Mouse (Mus musculus): ENCODE measurements at regions not wholly inside any gene's neighbourhood (a gene's known extent, or its start where the extent isn't known, plus 50 kb on each side); places are given as distances from the start of the nearest gene placed in this dataset.
"Not testable (repeated sequence)": the region's sequence is repeated elsewhere in the genome, so short reads cannot be mapped to it uniquely, and the experiment has no call there.

DNA sequence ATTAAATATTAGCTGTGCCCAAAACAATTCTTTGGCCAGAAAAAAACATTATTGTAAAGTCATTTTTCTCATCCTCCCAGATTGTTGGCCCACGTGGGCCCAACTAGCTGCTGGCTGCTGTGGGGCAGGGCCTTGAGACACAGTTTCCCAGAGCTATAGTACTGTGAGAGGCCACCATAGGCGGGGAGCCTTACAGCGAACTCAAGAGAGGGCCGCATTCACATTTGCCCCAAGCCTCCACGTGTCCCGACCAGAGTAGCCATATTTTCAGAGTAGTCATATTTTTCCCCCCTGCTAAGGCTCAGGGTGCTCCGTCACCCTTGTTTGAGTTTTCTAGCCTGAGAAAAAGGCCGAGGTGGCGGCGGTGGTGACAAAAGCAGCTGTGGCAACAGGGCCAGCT, 826.3 kb downstream of the Dad1 start:
- DNase-seq (ENCODE audit: low spot score), result not testable (repeated sequence)

DNA sequence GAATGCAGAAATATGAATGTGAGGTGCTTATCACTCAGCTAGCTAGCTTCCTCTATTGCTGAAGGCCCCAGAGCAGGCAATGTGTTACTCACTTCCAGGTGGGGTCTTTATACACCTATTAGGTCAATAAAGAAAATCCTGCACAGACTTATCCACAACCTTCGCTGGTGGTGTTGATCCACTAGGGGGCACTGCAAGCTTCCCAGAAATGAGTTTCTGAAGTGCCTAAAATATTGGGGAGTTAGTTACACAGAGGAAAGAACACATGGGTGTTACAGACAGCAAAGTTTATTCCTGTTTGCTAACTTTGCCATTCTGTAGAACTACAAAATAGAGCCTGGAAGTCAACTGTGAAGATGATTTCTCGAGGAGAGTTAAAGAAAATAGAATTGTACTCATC, 836.9 kb downstream of the Dad1 start:
- not testable (repeated sequence) for DNase-seq (ENCODE audit: low spot score)

DNA sequence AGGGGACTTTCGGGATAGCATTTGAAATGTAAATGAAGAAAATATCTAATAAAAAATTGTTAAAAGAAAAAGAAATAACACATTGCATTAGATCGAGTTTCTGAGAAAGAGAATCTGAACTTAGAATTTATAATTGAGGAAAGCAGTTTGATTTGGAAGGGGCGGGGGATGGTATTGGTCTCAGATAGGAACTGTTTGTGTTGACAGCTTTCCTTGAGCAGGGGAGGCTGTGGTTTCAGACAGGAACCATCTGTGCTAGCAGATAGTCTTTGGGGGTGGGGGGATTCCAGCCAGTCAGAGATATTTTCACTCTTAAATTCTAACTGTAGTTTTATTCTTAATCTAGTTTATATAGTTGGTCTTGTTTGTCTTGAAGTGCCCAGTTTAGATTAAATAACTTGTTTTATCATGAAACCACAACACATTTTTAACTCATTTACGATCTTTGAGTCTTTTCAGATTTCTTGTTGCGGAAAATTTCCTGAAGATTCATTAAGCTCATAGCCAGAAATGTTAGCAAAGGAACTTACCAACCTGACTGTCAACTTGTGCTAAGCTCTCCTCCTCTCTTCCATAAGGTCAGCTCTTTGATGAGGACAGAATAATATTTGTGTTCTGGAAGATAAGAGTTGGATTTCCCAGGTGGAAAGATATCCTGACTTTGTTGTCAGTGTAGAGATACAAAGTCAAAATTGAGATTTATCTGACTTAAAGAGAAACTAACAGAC, 846.2 kb downstream of the Dad1 start:
- DNase-seq (ENCODE audit: low spot score), result not testable (repeated sequence)

DNA sequence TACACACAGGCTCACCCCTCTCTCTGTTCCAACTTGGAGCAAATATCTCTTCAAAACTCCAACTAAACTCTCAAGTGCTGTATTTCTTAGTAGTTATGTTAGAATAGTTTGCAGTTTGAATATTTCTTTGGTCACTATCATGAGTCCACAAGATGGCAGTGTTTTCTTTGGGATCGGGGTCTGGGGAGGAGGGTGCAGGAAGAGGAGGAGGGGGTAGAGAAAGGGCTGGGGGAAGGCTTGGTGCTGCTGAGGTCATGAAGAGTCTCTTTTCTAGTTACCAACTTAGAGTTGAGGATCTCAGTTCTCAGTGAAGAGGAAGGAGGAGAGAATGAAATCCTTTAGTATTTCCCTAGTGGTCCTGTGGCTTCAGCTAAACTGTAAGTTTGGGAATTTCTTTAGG, 863.6 kb downstream of the Dad1 start:
- not testable (repeated sequence) for DNase-seq (ENCODE audit: low spot score)

DNA sequence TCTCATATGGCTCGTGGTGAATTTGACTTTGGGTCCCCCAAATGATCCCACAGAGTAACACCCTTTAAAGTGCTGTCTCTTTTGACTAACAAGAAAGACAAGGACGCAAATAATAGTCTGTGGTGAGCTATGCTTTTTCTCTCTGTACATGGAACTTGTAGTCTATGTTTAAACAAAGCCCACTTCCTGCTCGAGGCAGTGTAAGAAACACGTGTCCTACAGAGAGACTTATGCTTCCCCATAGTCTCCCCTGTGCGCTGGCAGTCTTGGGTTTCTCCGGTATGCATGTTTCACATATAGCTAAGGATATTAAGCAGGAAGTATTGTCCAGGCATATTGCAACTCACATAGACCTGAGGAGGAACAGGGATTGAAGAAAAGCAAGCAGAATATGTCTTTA, 879.0 kb upstream of the Olfr1507 start:
- DNase-seq (ENCODE audit: low spot score), result not testable (repeated sequence)

DNA sequence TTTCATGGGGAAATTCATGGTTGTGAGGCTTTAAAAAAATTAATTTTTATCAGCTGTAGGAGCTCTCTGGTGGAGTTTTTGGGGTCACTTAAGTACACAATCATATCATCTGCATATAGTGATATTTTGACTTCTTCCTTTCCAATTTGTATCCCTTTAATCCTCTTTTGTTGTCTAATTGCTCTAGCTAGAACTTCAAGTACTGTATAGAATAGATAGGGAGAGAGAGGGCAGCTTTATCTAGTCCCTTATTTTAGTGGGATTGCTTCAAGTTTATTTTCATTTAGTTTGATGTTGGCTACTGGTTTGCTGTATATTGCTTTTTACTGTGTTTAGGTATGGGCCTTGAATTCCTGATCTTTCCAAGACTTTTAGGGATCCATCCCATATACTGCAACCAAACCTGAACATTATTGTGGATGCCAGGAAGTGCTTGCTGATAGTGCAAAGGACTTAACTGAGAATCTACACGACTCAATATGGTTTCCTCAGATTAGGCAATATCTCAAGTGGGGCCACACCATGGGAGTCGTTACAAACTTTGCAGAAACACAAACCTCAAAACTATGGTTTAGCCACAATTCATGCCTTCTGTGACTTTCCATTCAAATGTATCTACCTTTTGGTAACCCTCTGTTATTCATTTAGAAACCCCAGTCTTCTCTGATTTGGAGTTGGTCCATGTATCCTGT, 878.4 kb upstream of the Olfr1507 start:
- not testable (repeated sequence) for DNase-seq (ENCODE audit: low spot score)

DNA sequence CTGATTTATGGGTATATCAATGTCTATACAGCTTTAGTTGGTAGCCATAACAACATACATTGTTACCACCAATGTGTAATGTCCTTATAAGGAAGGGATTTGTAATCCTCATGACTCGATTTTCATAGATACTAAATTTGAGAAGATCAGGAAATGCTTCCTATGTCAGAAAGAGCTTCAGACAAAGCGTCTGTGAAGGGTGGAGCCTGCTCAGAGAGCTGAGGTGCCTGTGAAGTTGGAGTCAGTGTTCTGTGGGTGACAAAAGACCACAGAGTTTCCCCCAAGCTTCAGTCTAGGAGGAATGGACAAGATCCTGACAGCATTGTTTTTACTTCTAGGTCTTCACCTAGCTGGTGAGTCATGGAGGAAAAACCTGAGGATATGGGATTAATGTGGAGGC, 874.2 kb upstream of the Olfr1507 start:
- DNase-seq (ENCODE audit: low spot score), result no peak

DNA sequence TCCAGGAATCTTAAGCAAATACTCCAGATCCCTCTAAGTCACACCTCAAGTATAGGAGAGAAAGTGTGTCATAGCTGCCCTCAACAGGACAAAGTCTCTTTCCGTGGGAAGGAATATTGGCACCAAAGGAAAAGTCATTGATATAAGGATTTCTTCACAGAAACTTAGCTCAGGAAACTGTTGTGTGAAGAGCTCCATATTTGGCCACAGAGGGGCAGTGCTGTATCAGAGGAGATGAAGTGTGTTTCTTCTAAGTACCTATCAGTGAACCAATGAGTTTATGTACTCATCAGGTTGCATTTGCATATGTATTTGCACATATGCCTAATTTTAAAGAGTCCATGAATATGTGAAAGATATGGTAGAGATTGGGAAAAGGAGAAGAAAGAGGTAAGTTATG, 871.9 kb upstream of the Olfr1507 start:
- not testable (repeated sequence) for DNase-seq (ENCODE audit: low spot score)

DNA sequence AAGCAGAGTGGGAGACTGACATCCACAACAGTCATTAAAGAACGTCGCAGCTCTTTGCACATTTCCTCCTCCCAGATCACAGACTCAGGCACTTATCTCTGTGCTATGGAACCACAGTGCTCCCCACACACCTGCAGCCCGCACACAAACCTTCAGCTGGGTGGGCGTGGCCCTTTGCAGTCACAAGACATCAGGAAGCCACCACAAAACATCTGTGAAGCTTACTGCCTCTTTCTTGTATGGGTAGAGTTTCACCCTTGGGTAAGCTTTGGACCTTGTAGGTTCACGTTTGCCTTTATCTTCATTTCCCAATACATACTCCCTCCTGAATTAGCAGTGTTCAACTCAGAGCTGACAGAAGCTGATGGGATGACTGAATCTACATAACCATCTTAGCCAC, 868.4 kb upstream of the Olfr1507 start:
- DNase-seq (ENCODE audit: low spot score), result not testable (repeated sequence)

DNA sequence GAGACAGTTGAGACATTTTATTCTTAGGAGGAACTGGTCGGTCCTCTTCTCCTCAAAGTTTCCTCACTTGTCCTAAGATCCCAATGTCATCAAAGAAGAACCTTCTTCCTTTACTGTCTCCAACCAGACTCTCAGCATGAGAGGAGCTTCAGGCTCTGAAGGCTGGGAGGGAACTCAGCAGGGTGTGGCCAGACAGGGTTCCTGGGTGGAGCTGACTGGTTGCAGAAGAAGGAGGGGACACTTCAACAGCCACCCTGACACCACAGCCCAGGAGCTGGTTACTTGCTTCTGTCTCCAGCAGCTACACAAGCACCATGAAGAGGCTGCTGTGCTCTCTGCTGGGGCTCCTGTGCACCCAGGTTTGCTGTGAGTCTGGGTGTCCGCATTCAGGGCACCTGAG, 866.5 kb upstream of the Olfr1507 start:
- not testable (repeated sequence) for DNase-seq (ENCODE audit: low spot score)

DNA sequence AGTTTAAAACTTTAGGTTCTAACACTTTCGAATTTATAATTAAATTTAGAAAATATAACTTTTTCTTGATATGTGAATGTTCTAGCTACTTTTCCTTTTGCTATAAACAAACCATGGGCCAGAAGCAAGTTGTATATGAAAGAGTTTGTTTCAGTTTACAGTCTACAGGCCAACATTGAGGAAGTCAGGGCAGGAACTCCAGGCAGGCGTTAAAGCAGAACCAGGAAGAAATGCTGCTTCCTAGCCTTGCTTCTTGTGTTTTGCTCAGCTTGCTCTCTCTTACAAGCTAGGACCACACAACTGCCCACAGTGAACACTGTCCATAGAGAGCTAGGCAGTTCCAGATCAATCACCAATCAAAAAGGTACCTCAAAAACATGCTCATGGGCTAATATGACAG, 861.9 kb upstream of the Olfr1507 start:
- DNase-seq (ENCODE audit: low spot score), result not testable (repeated sequence)

DNA sequence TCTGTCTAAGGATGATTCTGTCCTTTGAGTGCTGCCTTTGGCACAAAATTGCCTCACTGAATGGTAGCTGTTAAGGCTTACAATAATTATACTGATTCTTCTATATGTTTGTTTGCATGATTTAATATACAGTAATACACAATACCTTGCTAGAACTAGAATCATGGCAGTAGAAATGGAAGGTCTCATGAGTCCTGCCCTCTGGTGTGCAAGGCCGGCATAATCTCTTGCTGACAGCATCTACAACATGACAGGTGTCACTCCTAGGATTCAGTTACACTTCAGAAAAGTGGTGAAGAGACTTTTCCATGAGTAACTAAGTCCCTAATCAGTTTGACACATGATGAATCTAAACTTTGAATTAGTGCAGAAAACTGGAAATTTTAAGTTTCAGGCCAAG, 861.2 kb upstream of the Olfr1507 start:
- DNase-seq (ENCODE audit: low spot score), result not testable (repeated sequence)

DNA sequence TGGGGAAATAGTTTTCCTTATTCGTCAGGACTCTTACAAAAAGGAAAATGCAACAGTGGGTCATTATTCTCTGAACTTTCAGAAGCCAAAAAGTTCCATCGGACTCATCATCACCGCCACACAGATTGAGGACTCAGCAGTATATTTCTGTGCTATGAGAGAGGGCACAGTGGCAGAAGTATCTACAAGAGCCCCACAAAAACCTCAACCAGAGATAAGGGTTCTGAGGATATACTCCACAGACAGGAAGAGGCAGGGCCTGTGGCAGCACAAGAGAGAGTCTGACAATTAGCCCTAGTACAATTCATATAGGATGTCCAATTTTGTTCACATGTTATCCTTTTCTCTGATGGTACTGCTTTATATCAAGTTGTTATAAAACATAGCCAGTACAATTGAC, 855.9 kb upstream of the Olfr1507 start:
- DNase-seq (ENCODE audit: low spot score), result not testable (repeated sequence)

DNA sequence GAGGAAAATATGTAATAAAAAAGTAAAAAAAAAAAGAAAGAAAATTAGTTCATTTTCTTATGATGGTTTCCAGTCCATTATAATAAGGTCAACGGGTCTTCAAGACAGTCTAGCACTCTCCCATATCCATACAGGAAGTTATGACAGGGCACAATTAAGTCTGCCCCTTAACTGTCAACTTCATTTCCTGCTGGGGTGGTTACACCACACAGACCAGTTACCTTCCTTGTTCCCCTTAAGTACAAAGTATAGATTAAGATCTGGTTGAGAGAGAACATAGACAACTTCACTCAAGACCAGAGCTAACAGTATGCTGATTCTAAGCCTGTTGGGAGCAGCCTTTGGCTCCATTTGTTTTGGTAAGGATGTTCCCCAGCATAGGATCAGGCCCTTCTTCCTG, 855.2 kb upstream of the Olfr1507 start:
- not testable (repeated sequence) for DNase-seq (ENCODE audit: low spot score)

DNA sequence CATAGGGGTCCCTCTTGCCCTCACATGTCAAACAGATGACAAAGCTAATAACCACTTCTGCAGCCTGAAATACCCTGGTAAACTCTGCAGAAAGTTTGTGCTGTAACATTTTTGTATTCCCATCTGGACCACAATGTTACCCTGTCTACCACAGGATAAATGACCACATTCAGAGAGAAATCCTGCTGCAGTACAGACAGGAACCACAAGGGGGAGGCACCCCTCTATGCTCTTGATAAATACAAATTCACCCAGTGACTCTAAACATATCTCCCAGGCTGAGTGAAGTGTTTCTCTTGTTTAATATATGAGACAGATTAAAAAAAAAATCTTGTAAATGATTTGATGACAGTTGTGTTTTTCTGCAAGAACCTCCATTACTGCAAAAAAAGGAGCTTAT, 853.6 kb upstream of the Olfr1507 start:
- peak; percentile 9 for DNase-seq (ENCODE audit: low spot score)

DNA sequence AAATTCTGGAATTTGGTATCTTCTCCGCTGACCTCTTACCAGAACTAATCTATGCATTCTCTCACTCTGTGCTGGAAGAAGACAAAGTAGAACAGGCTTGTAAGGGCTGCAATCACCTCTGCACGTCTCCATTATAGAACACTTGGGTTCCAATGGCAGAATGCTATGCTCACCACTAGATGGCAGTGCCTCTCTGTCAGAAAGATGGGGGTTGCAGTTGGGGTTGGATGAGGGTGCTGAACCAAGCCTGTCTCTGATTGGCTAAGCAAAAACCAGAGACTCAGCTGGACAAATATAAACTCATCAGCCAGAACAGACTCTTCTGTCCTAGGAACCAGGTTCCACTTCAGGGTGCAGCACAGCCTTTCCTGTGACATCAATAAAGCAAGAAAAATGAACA, 850.0 kb upstream of the Olfr1507 start:
- peak; percentile 1 for DNase-seq (ENCODE audit: low spot score)

DNA sequence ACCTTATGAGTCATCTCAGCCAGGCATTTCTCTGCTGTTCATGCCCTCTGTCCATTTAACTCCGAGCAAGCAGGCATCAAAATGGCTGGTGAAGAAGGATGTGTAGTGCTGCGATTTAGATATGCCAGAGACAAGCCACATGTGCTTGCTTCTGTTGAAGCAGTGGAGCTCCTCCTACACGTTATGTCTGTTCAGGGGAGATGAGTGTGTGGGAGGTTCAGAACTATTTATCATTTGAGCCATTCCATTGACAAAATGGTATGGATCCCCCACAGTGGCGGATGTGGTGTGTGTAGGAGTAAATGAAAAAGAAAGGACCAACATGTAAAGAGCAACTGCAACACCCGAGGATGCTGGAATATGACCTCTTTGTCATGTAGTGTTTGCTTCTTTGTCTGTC, 848.3 kb upstream of the Olfr1507 start:
- DNase-seq (ENCODE audit: low spot score), result not testable (repeated sequence)

DNA sequence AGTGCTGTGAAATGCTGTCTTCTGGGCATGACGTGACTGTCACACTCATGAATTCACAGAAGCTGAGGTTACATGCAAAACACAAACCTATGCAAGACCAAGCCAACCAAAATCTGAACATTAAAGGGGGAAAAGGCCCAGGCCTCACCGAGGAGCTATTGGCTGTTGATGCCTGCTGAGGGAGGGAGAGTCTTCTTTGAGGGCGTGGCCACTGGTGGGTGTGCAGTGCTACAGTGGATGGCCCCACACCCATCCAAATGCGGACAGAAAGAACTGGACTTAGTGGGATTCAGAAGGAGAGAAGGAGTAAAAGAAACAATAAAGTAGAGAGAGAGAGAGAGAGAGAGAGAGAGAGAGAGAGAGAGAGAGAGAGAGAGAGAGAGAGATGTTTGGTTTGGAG, 843.6 kb upstream of the Olfr1507 start:
- DNase-seq (ENCODE audit: low spot score), result not testable (repeated sequence)

DNA sequence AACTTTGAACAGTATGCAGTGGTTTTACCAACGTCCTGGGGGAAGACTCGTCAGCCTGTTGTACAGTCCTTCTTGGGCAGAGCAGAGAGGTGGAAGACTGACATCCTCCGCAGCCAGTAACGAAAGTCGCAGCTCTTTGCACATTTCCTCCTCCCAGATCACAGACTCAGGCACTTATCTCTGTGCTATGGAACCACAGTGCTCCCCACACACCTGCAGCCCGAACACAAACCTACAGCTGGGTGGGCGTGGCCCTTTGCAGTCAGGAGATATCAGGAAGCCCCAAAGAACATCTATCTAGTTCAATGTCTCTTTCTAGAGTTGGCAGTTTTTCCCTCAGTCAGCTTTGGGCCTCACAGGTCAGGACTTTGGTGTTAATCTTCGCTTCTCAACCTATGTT, 841.9 kb upstream of the Olfr1507 start:
- not testable (repeated sequence) for DNase-seq (ENCODE audit: low spot score)

DNA sequence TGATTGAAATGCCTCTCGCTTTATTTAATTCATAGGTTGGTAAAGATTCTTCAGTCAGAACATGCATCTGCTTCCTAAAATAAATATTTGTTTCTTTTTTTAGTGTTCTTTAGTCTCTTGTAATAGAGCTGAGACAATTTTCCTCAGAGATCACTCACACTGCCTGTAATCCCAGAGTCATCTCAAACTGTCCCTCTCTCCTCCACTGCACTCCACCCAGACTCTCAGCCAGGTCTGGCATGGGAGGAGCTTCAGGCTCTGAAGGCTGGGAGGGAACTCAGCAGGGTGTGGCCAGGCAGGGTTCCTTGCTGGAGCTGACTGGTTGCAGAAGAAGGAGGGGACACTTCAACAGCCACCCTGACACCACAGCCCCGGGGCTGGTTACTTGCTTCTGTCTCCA, 841.2 kb upstream of the Olfr1507 start:
- not testable (repeated sequence) for DNase-seq (ENCODE audit: low spot score)

DNA sequence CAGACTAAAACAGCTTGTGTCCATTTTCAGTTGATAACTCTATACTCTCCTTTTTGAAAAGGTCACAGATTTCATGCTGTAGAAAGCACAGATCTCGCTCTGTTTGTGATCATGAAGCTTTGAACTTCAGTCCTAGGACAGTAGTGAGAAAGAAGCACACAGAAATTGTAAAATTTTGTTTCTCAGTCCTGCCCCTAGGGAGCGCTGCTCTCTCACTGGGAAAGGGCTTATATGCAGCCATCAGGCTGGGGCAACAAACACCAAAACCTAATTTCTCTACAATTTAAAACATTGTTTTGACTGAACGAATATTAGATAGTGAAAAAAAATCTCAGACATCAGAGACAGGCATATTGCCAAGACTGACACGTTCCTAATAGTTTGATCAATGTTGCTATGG, 838.9 kb upstream of the Olfr1507 start:
- DNase-seq (ENCODE audit: low spot score), result not testable (repeated sequence)

DNA sequence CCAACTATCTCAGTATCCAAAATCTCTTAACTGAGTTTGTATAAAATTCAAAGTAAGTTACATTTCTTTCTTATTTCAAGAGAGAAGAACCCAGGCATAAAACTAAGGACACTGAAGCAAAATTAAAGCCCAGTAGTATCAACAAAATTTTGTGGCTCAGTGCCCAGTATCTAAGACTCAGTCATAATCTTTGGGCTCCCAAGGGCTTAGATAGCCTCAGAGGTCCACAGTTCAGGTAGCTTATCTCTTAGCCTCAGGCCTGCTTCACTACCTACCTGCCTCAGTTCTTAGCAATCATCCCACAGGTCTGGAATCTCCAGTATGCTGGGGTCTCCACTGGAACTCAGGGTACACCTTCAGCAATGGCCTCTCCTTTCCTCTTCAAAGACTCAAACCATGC, 835.6 kb upstream of the Olfr1507 start:
- DNase-seq (ENCODE audit: low spot score), result not testable (repeated sequence)

DNA sequence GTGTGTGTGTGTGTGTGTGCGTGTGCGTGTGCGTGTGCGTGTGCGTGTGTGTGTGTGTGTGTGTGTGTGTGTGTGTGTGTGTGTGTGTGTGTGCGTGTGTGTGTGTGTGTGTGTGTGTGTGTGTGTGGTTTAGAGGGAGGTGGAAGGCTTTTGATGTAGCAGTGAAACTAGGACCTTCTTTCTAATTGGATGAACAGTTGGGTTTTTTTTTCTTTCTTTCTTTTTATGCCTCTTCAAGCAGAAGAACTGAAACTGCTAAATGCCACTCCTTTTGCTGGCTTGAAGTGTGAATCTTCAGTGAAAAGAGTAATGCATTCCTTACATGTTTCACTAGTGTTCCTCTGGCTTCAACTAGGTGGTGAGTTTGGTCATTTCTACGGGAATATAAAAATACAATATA, 828.8 kb upstream of the Olfr1507 start:
- not testable (repeated sequence) for DNase-seq (ENCODE audit: low spot score)

All from embryo, embryonic 10.5 days (tissue).